ENCODE assay signal across 16 mouse cellular contexts in genomic region chr12:78109931-78110330, GRCm38 (mm10).
"Had no signal": no experiment of that assay in that cellular context is flagged by ENCODE, and none has a peak within 500 bp of the region (broad histone marks: within the 10 kb centered on the region; RNA-seq: fewer than 3 reads in every experiment).

No protein-coding gene starts in this region.

- H3K27ac ChIP-seq: neural tube, embryonic 13.5 days; neural tube, embryonic 15.5 days; stomach, embryonic 15.5 days; stomach, postnatal 0 days had no signal

- H3K27me3 ChIP-seq: neural tube, embryonic 13.5 days; neural tube, embryonic 15.5 days; stomach, embryonic 15.5 days had no signal

- H3K9ac ChIP-seq: neural tube, embryonic 13.5 days; neural tube, embryonic 15.5 days; stomach, embryonic 15.5 days had no signal

- DNase-seq: retina, postnatal 1 day; right cerebral cortex, adult 18-20 months; right cerebral cortex, postnatal 14 days; right cerebral cortex, postnatal 25 days; right cerebral cortex, postnatal 4 days; spleen, adult 18-20 months; thymus, adult 18-20 months; thymus, adult 2 months; thymus, postnatal 14 days; thymus, postnatal 25 days; thymus, postnatal 36 days; thymus, postnatal 4 days had no signal

- H3K4me2 ChIP-seq: neural tube, embryonic 13.5 days; neural tube, embryonic 15.5 days; stomach, embryonic 15.5 days had no signal

- H3K4me3 ChIP-seq: neural tube, embryonic 13.5 days; neural tube, embryonic 15.5 days; stomach, embryonic 15.5 days had no signal

- H3K4me1 ChIP-seq: neural tube, embryonic 13.5 days; neural tube, embryonic 15.5 days; stomach, embryonic 15.5 days had no signal

- H3K36me3 ChIP-seq: neural tube, embryonic 13.5 days; neural tube, embryonic 15.5 days; stomach, embryonic 15.5 days had no signal

- H3K9me3 ChIP-seq: neural tube, embryonic 13.5 days; neural tube, embryonic 15.5 days; stomach, embryonic 15.5 days had no signal
